Mouse (Mus musculus) heart, postnatal 25 days (tissue): Measurements from ENCODE around the gene Ggact. TPM values are rescaled to one million over a fixed set of nuclear protein-coding genes. Genes with fewer than 3 reads are reported as not detected.

Experiments used
- DNase-seq: peaks from one replicate; pipeline ENCODE4 v3.0.0; 2022; ENCODE audit warnings: low spot score
- intact Hi-C: fragments of 180-260 bp; cut with DNase I; formaldehyde crosslinking; loops from one replicate; pipeline ENCODE4 v1.15.1; 2025
- total RNA-seq, 2 experiments: library from RNA; stranded (reverse); gene quantifications; 2 replicates each; pipeline ENCODE4 v1.2.3; 2021

The Ggact gene
- 10 to 100 TPM; 23.8 to 27.1 TPM for total RNA-seq

GRCm38 (mm10) chr14:122913657-122914056 lies at the start of gene Ggact:
TSS of gene Ggact (minus strand) at chr14:122913757.
- intact Hi-C loops, result no loop called here
- no peak for DNase-seq

DNA sequence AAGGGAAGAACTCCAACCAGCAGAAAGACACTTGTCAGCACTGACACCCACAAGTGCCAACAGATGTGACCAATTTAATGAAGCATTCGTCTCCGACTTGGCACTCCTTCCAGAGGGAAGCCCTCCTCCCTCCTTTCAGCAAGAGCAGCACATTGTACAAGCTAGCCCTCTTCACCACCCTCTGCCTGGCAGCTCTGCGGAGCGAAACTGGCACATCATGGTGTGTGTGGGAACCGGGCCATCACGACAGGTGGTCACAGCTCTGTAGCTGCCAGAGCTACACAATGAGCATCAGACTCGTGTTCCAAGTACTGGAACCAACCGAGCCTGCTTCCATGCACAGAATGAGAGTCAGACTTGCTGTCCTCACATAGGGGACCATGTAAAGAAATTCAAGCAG lies 44.4 kb upstream of the Ggact start:
- no peak for DNase-seq

DNA sequence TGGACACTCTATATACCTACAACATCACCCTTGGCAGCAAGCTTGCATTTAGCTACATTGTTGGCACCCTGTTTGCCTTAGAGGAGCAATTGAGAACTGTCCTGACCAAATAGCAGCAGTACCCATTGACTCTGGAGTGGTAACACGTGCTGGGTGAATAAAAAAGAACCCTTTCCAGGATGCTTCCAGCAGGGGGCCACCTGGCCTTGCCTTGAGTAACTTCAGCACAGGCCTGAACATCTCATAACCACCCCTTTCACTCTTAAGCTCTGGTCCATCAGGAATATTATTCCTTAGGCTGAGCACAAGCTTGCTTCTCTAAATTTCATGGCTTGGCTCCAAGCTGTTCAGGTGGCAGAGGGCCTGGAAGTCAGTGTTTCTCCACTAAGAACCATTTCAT lies 39.8 kb upstream of the Ggact start:
- no peak for DNase-seq
- intact Hi-C loops, result loop anchor here (5.0 kb wide), 2 partner anchors 289 to 359 kb away; no protein-coding TSS in a partner anchor

More for the DNA sequence above, 44.4 kb upstream of the Ggact start:
- intact Hi-C loops, result no loop called here

DNA sequence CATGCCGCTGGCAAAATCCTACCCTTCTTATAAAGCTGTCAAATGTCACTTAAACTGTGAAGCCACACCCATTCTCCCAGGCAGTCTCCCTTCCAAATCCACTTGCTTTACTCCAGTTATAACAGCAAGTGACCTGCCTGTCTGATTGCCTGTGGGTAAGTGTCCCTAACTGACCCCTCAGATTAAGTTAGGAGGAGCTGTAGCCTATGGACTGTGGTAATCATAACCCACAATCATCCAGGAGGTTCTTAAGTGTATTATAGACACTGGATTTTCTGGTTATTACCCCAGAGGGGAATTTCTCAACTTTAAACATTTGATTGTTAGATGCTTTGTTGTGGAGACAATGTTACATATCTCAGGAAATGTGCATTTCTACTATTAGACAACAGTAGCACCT lies 39.0 kb upstream of the Ggact start:
- intact Hi-C loops, result loop anchor here (5.0 kb wide), 2 partner anchors 290 to 360 kb away; no protein-coding TSS in a partner anchor
- DNase-seq, result no peak

- intact Hi-C loops, result loop anchor here (5.0 kb wide), 2 partner anchors 290 to 360 kb away; no protein-coding TSS in a partner anchor
- DNase-seq, result no peak
Measured at GRCm38 (mm10) chr14:122951676-122952445, 38.3 kb upstream of the Ggact start.

GRCm38 (mm10) chr14:122950915-122951314 lies 37.4 kb upstream of the Ggact start:
- intact Hi-C loops, result loop anchor here (5.0 kb wide), 2 partner anchors 291 to 361 kb away; no protein-coding TSS in a partner anchor
- DNase-seq, result no peak

- intact Hi-C loops, result no loop called here
- no peak for DNase-seq
Measured at GRCm38 (mm10) chr14:122943475-122943853, 29.9 kb upstream of the Ggact start.

GRCm38 (mm10) chr14:122942757-122943474 lies 29.4 kb upstream of the Ggact start:
- intact Hi-C loops, result no loop called here

DNA sequence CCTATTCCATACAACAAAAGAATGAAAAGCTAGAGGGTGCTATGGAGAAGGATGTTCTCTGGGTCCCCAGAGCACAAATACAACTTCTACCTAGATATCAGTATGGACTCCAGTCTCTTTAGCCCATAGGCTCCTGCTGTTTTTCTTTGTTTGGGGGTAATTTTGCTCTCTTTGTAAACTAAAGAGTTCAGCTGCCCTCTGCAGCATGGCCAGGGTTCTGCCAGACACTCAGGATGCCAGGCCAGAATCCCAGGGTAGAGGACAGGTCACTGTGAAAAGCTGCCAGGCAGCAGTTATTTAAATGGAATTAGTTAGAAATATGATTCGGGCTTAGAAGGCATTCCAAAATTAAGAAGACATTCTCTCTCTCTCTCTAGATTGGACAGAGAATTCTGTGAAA lies 22.9 kb upstream of the Ggact start:
- intact Hi-C loops, result no loop called here

More at GRCm38 (mm10) chr14:122942757-122943474, 29.4 kb upstream of the Ggact start:
- no peak for DNase-seq

DNA sequence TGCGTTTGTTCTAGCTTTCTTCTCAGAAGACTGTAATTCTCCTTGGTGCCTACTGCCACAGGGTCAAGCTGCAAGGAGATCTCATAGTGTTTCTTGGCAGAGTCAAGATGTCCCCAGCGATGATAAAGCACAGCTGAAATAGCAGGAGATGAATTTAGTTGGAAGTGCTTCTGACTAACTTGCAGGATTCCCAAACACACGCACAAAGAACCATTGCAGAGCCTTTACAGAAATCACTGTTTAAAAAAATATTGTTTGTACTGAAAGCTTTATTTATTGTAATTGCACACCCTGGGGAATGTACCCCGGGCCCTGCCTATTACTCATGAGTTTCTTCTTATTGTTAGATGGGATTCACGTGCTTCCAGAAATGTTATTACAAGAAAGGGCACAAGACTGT lies 6.5 kb upstream of the Ggact start:
- DNase-seq, result no peak

More for the DNA sequence above, 22.9 kb upstream of the Ggact start:
- DNase-seq, result no peak

GRCm38 (mm10) chr14:122917676-122918075 lies 4.1 kb upstream of the Ggact start:
- DNase-seq, result no peak
- intact Hi-C loops, result no loop called here

More for the DNA sequence above, 6.5 kb upstream of the Ggact start:
- intact Hi-C loops, result no loop called here

DNA sequence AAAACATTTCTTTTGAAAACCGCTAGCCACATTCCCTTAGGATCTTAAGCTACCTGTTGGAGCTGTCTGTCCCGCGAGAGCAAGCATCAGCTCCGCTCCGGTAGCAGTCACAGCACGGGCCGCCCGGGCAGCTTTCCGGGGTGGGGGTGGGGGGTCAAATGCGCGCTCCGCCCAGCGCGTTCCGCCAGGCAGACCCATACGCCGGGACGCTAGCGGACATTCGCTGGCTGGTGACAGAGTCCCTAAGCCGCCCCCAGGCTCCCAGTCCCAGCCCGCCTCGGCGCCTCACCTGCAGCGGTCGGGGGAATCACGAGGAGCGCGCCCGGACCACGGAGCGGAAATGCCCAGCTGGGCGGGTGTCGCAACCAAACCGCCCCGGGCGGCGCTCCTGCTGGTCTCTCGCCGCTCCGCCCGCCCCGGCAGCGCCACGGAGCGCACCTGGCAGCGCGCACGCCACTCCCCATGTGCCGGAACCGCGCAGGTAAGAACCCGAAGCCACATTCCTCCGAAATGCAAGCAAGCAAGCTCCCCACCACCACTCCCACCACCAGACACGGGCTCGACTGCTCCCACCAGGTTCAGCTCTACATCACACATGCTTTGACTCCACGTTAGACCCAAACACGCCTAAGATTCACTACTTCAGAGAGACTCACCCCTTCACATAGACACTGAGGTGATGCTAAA lies 602 bp downstream of the Ggact start:
- peak; percentile 24 for DNase-seq
- intact Hi-C loops, result no loop called here

GRCm38 (mm10) chr14:122912137-122912536 lies 1.4 kb downstream of the Ggact start:
- intact Hi-C loops, result no loop called here
- DNase-seq, result no peak

GRCm38 (mm10) chr14:122911265-122911664 lies 2.3 kb downstream of the Ggact start:
- no peak for DNase-seq
- intact Hi-C loops, result no loop called here

DNA sequence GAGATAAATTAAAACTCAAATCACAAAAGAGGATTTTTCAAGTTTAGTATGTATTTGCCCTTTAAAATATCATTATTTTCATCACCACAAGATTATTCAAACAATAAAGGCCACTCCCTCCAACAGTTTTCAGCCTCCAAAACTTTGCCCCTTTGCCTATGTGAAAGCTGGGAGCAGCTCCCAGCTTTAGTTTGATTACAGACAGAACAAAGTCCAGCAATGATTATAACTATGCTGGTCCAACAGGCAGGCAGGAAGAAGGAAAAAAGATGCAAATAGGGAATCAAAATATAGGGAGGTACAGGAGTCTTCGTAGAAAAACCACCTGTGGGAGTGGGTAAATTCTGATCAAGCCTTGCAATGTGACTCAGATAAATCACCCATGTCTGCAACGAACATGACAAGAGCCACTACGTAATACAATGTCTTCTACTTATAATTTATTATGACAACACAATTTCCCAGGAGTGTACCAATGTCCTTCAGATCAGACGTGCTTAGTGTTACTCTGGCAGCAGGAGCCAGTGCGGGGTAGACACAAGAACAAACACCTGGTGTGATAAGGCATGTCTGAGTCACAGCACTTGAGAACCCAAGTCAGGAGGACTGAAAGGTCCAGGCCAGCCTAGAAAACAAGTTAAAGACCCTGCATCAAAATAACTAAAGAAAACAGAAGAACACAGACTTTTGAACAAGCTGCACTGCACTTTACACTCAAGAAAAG lies 4.0 kb downstream of the Ggact start:
- intact Hi-C loops, result no loop called here

GRCm38 (mm10) chr14:122908075-122908474 lies 5.5 kb downstream of the Ggact start:
- no peak for DNase-seq
- intact Hi-C loops, result no loop called here

More for the DNA sequence above, 4.0 kb downstream of the Ggact start:
- no peak for DNase-seq

DNA sequence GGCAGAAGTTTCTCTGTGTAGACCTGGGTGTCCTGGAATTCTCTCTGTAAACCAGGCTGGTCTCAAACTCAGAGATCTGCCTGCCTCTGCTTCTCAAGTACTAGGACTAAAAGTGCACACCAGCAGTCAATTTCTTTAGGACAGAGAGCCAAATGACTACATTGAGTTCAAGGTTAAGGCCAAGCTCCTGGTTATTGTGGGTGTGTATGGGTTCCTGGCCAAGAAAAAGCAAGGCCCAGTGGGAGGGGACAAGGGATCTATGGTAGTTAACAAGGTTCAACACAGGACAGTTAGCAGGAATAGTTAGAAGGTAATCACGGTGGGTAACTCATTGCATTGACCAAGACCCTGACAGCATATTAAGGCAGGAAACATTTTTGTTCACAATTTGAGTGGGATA lies 8.6 kb downstream of the Ggact start:
- DNase-seq, result no peak
- intact Hi-C loops, result no loop called here

DNA sequence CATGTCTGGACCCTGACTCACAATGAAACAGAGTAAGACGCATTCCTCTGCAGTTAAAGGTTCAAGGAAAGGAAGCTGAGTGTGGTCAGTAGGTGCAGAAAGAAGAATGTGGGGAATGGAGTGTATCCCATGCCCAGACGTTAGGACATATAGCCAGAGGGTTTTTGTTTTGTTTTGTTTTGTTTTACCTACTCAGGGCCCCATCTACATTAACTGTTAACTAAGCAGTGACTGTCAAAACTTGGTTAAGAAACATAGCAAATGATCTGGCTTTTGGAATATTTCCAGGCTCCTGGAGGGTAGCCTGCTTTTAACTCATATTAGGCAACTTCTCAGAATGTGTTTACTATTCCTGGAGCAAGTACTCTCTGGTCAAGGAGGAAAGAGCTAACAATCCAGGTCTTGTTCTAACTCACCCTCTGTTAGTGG lies 9.6 kb downstream of the Ggact start:
- intact Hi-C loops, result no loop called here
- no peak for DNase-seq

DNA sequence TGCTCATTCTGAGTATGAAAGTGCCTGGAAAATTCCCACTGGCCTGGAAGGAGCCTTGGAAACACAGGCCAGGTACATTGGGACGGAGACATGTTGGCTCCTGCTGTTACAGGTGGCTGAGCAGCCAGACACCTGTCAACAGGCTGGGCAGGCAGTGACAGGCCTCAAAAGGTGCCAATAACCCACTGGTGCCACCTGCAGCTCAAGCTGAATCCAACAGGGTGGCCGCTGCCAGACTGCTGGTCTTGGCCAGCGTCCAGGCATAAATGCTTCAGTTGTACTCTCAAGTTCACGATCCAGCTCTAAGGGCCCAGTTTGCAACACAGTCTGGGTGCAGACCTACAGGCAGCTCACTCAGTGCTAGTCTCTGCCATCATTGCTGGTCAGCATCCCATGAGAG lies 10.7 kb downstream of the Ggact start:
- DNase-seq, result peak; percentile 49
- intact Hi-C loops, result no loop called here

DNA sequence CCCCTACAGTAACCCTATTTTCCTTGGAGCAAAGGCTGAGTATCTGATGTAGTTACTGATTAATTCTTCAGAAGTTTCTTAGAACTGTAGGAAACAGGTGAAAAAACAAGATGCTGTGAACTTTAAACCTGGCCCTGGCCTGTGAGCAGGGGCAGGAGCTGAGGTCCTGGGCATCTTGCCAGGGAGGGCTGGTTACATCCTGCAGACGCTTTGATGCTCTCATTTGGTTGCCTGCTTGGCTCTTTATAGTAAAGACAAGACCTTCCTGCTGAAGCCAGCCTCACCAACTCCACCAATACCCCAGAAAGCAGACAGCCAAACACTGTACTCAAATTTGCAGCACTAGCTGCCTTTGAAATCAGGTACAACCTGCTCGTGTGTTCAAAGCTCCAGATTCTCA lies 11.4 kb downstream of the Ggact start:
- intact Hi-C loops, result no loop called here
- no peak for DNase-seq
